Mouse (Mus musculus) kidney, adult 2 months (tissue): Measurements from ENCODE around the gene Gsn. TPM values are rescaled to one million over a fixed set of nuclear protein-coding genes. Genes with fewer than 3 reads are reported as not detected.

Experiments used
- DNase-seq: peaks from one replicate; pipeline ENCODE4 v3.0.0; 2021
- H3K27ac ChIP-seq: fragments of 200-500 bp; 2 replicates; pipeline ENCODE4 v1.5.1; 2012; ENCODE audit warnings: low read depth, low read length, control low read depth, inconsistent platforms; ENCODE audit not compliant: insufficient read depth
- H3K27me3 ChIP-seq: fragments of 200-500 bp; replicated peaks from 2 replicates; pipeline ENCODE4 v1.6.1; 2012; ENCODE audit warnings: mild to moderate bottlenecking, moderate library complexity, low read length, inconsistent platforms; ENCODE audit not compliant: control insufficient read depth, insufficient read depth
- H3K36me3 ChIP-seq: fragments of 200-500 bp; 2 replicates; pipeline ENCODE4 v1.6.1; 2012; ENCODE audit warnings: mild to moderate bottlenecking, moderate library complexity, low read length, inconsistent platforms; ENCODE audit not compliant: control insufficient read depth, insufficient read depth
- H3K4me1 ChIP-seq: fragments of 200-500 bp; 2 replicates; pipeline ENCODE4 v1.6.1; 2011; ENCODE audit warnings: low read length; ENCODE audit not compliant: control insufficient read depth, insufficient read depth
- H3K4me3 ChIP-seq: fragments of 200-500 bp; 2 replicates; pipeline ENCODE4 v1.5.1; 2011; ENCODE audit warnings: mild to moderate bottlenecking, low read depth, low read length, control low read depth; ENCODE audit not compliant: insufficient read depth
- CTCF ChIP-seq: fragments of 200-500 bp; conservative IDR thresholded peaks from 2 replicates; pipeline ENCODE4 v1.5.1; 2011; ENCODE audit warnings: low read depth, mild to moderate bottlenecking, control low read depth, low read length, moderate library complexity, mixed read lengths; ENCODE audit not compliant: insufficient read depth, insufficient read length
- POLR2A ChIP-seq: fragments of 200-500 bp; IDR thresholded peaks from one replicate; pipeline ENCODE4 v1.6.1; 2011; ENCODE audit warnings: low read depth, low read length, control low read depth
- WGBS: fragments of 180-500 bp; shearing (Covaris S2); methylation state at CpG from one replicate; pipeline ENCODE4 v1.1.7; 2018; 5-methylcytosine and 5-hydroxymethylcytosine counted together
- polyA plus RNA-seq: library from polyadenylated mRNA; depleted of rRNA; stranded (reverse); fragments of >200 nt; gene quantifications from 2 replicates; pipeline ENCODE4 v1.2.3, GENCODE M21; 2012

Gsn gene
- polyA plus RNA-seq, 1 experiment: 269 TPM

- no peaks in the 10 kb centered on the region for H3K27me3 ChIP-seq
- 68% methylated on average over 6 of the region's 6 CpGs for WGBS
- DNase-seq: no peak
- no peak overlapping the region for H3K4me3 ChIP-seq
- H3K4me1 ChIP-seq: peaks cover 5% of the 10 kb centered on the region; the same call in 1 of the 2 replicates
- H3K36me3 ChIP-seq: no peaks in the 10 kb centered on the region
- no peak for TF ChIP-seq POLR2A
- no peak for TF ChIP-seq CTCF
- H3K27ac ChIP-seq: no peak overlapping the region
Observed at GRCm38 (mm10) chr2:35252733-35253132, 3.4 kb upstream of the Gsn start.

GRCm38 (mm10) chr2:35253751-35254150, 2.4 kb upstream of the Gsn start:
- Histone ChIP-seq H3K4me1 (peaks cover 9% of the 10 kb centered on the region; the same call in 1 of the 2 replicates), H3K4me3 (no peak overlapping the region), H3K27me3 (no peaks in the 10 kb centered on the region), H3K27ac (no peak overlapping the region), H3K36me3 (no peaks in the 10 kb centered on the region)
- 92% methylated on average over 4 of the region's 4 CpGs for WGBS
- no peak for DNase-seq
- TF ChIP-seq CTCF (no peak), POLR2A (no peak)

- Histone ChIP-seq H3K27ac (no peak overlapping the region), H3K36me3 (no peaks in the 10 kb centered on the region), H3K27me3 (no peaks in the 10 kb centered on the region), H3K4me3 (no peak overlapping the region), H3K4me1 (peaks cover 9% of the 10 kb centered on the region; the same call in 1 of the 2 replicates)
- no peak for DNase-seq
- no peak for TF ChIP-seq CTCF
- no peak for TF ChIP-seq POLR2A
- 87% methylated on average over 5 of the region's 5 CpGs for WGBS
Observed at GRCm38 (mm10) chr2:35255004-35255403, 1.2 kb upstream of the Gsn start.

GRCm38 (mm10) chr2:35255462-35255861, 718 bp upstream of the Gsn start:
- 82% methylated on average over 7 of the region's 7 CpGs for WGBS
- Histone ChIP-seq H3K4me1 (peaks cover 9% of the 10 kb centered on the region; the same call in 1 of the 2 replicates), H3K27me3 (no peaks in the 10 kb centered on the region), H3K36me3 (no peaks in the 10 kb centered on the region), H3K4me3 (no peak overlapping the region), H3K27ac (no peak overlapping the region)
- no peak for DNase-seq
- TF ChIP-seq CTCF: no peak
- TF ChIP-seq POLR2A: no peak

- no peak for DNase-seq
- Histone ChIP-seq H3K4me1 (peaks cover 9% of the 10 kb centered on the region; the same call in 1 of the 2 replicates), H3K27me3 (no peaks in the 10 kb centered on the region), H3K27ac (peak overlapping the region; percentile 46), H3K36me3 (no peaks in the 10 kb centered on the region), H3K4me3 (peak overlapping the region; percentile 64)
- 55% methylated on average over 8 of the region's 8 CpGs for WGBS
- TF ChIP-seq POLR2A (no peak), CTCF (no peak)
Observed at GRCm38 (mm10) chr2:35256932-35257331, 752 bp downstream of the Gsn start.

GRCm38 (mm10) chr2:35257886-35258285, 1.7 kb downstream of the Gsn start:
- Histone ChIP-seq H3K36me3 (no peaks in the 10 kb centered on the region), H3K27ac (peak overlapping the region; percentile 13; the same call in 1 of the 2 replicates), H3K4me1 (peaks cover 9% of the 10 kb centered on the region; the same call in 1 of the 2 replicates), H3K27me3 (no peaks in the 10 kb centered on the region), H3K4me3 (no peak overlapping the region)
- peak; percentile 41 for DNase-seq
- no peak for TF ChIP-seq POLR2A
- TF ChIP-seq CTCF: no peak
- 74% methylated on average over 2 of the region's 2 CpGs for WGBS

- peaks cover 9% of the 10 kb centered on the region; the same call in 1 of the 2 replicates for H3K4me1 ChIP-seq
- WGBS: 77% methylated on average over 4 of the region's 4 CpGs
- H3K27ac ChIP-seq: no peak overlapping the region
- H3K27me3 ChIP-seq: no peaks in the 10 kb centered on the region
- TF ChIP-seq POLR2A (no peak), CTCF (no peak)
- H3K4me3 ChIP-seq: no peak overlapping the region
- no peak for DNase-seq
- H3K36me3 ChIP-seq: no peaks in the 10 kb centered on the region
Observed at GRCm38 (mm10) chr2:35258590-35258989, 2.4 kb downstream of the Gsn start.
